Mouse (Mus musculus): Measurements from ENCODE around the gene Tedc2. TPM values are rescaled to one million over a fixed set of nuclear protein-coding genes. Genes with fewer than 3 reads are reported as not detected.

Gene Tedc2
- polyA plus RNA-seq, 1 experiment from 2014 or later: 14.7 TPM

DNA sequence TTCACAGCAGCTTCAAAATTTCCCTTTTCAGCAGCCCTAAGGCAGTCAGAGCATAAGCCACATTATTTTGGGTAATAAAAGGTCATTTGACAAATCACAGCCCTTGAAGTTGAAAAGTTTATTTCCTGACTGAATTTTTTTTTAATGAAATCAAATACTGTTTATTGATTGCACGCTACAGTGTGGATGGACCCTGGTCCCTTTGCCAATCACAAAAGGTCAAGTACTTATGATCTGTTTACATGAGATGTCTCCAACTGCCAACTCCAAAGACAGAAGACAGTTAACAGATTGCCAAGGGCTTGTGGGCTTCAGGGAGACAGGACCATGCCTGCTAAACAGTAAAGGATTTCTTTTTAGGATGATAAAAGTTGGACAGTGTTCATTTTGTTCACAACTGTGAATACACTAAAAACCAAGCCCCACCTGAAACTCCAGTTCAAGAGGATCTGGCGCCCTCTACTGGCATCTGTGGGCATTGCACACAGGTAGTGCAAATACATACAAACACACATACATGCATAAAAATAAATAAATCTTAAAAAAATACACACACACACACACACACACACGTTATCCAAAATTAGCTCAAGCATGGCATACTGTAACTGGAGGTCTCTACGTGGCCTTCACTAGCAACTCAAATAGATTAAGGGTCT lies 22.8 kb upstream of the Tedc2 start:
- H3K4me2 ChIP-seq (replicated peaks): no peak overlapping the region
- no peak overlapping the region for H3K4me3 ChIP-seq
- H3K9me3 ChIP-seq: 0 out of 2 replicates have a peak, but pooled peaks cover 13% of the 10 kb centered on the region
- no peak overlapping the region for H3K27ac ChIP-seq (replicated peaks)
- H3K36me3 ChIP-seq: peaks cover 84% of the 10 kb centered on the region
- ATAC-seq (ENCODE audit: low FRiP score, low read depth): no peak
- H3K4me1 ChIP-seq: no peaks in the 10 kb centered on the region
- no peaks in the 10 kb centered on the region for H3K27me3 ChIP-seq
- WGBS: 87% methylated on average over 4 of the region's 4 CpGs
- no peak overlapping the region for H3K9ac ChIP-seq (replicated peaks)

DNA sequence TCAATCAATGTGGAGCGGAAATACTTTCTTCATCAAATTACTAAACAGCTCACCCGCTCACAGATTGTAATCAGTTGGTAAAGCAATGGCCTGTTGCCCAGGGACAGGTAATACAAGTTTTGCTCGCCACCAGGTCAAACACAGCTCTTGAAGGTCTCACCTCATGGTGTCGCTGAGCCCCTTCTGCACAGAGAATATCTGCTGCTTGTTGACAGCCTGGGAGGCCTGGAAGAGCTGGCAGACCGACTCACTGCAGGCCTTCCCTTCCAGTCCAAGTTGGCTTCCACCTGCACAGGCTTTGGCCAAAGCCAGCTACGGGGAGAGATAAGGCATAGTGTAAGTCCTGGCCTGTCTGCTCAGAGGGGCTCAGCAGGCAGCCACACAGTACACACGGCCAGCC lies 16.3 kb upstream of the Tedc2 start:
- H3K36me3 ChIP-seq: peaks cover 96% of the 10 kb centered on the region
- 95% methylated on average over 7 of the region's 7 CpGs for WGBS

DNA sequence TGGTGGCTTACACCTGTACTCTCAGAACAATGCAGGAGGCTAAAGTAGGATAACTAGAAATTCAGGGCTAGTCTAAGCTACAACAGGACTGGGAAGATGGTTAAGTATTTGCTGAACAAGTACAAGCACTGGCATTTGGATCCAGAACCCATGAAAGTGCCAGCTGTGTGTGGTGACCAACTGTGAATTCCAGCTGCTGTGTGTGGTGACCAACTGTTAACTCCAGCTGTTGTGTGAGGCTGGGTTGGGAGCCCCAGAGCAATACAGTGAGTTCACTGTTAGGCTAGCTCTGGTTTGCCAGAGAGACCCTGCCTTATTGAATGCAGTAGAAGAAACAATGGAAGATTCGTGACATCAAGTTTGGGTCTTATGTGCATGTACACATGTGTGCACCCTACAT lies 15.8 kb upstream of the Tedc2 start:
- no peak overlapping the region for H3K27ac ChIP-seq (replicated peaks)
- no peak overlapping the region for H3K4me3 ChIP-seq
- no peak overlapping the region for H3K4me2 ChIP-seq (replicated peaks)
- H3K4me1 ChIP-seq: no peaks in the 10 kb centered on the region
- no peaks in the 10 kb centered on the region for H3K9me3 ChIP-seq
- ATAC-seq (ENCODE audit: low FRiP score, low read depth): no peak
- no peaks in the 10 kb centered on the region for H3K27me3 ChIP-seq
- H3K36me3 ChIP-seq: peaks cover 96% of the 10 kb centered on the region
- no peak overlapping the region for H3K9ac ChIP-seq (replicated peaks)
- WGBS: 90% methylated on average over 1 of the region's 1 CpGs

More for the DNA sequence above, 16.3 kb upstream of the Tedc2 start:
- Histone ChIP-seq H3K27me3 (no peaks in the 10 kb centered on the region), H3K9ac (replicated peaks) (no peak overlapping the region), H3K4me2 (replicated peaks) (no peak overlapping the region), H3K4me1 (no peaks in the 10 kb centered on the region), H3K9me3 (no peaks in the 10 kb centered on the region), H3K4me3 (no peak overlapping the region), H3K27ac (replicated peaks) (no peak overlapping the region)
- ATAC-seq (ENCODE audit: low FRiP score, low read depth): no peak

DNA sequence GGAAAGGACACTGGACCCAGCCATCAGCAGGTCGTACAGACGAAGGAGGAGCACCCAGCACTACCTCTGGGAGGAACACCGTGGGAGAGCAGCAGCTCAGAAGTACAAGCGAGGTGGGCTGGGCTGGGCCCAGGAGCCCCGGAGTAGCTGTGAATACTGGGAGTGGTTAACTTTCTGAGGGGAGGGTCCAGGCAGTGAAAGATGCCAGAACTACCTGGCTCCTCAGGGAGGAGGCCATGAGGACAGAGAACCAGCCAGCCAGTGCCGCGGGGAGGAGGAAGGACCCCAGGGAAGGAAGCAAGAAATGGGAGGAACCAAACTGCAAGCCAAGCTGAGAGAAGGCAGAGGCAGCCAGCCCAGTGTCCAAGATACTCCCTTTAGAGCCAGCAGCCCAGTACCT lies 7.3 kb upstream of the Tedc2 start:
- WGBS: 94% methylated on average over 7 of the region's 7 CpGs
- H3K27me3 ChIP-seq: no peaks in the 10 kb centered on the region
- H3K27ac ChIP-seq (replicated peaks): no peak overlapping the region
- peaks cover 94% of the 10 kb centered on the region for H3K36me3 ChIP-seq
- no peak overlapping the region for H3K4me2 ChIP-seq (replicated peaks)
- no peak for ATAC-seq (ENCODE audit: low FRiP score, low read depth)
- no peak overlapping the region for H3K4me3 ChIP-seq
- no peak overlapping the region for H3K9ac ChIP-seq (replicated peaks)
- no peaks in the 10 kb centered on the region for H3K9me3 ChIP-seq
- no peaks in the 10 kb centered on the region for H3K4me1 ChIP-seq

DNA sequence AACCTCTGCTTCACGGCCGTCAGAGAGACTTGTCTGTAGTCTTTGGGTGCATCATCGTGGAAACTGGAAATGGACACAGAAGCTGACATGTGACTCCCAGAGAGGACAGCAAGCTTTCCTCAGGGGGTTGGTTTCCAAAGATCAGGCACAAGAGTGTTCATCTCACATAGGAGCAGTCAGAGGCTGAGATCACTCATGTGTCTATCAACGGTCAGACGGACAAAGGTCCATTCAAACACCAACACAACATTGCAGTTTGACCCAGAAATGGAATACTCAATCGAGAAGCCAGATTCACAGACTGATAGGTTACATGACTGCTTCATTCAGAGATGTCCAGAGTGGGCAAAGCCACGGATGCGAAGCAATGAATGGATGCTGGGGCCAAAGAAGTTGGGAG lies 6.1 kb upstream of the Tedc2 start:
- WGBS: 91% methylated on average over 8 of the region's 8 CpGs
- no peak overlapping the region for H3K4me2 ChIP-seq (replicated peaks)
- H3K9ac ChIP-seq (replicated peaks): no peak overlapping the region
- H3K9me3 ChIP-seq: no peaks in the 10 kb centered on the region
- no peak overlapping the region for H3K4me3 ChIP-seq
- no peak overlapping the region for H3K27ac ChIP-seq (replicated peaks)
- ATAC-seq (ENCODE audit: low FRiP score, low read depth): no peak
- H3K27me3 ChIP-seq: no peaks in the 10 kb centered on the region
- H3K4me1 ChIP-seq: no peaks in the 10 kb centered on the region
- peaks cover 89% of the 10 kb centered on the region for H3K36me3 ChIP-seq

DNA sequence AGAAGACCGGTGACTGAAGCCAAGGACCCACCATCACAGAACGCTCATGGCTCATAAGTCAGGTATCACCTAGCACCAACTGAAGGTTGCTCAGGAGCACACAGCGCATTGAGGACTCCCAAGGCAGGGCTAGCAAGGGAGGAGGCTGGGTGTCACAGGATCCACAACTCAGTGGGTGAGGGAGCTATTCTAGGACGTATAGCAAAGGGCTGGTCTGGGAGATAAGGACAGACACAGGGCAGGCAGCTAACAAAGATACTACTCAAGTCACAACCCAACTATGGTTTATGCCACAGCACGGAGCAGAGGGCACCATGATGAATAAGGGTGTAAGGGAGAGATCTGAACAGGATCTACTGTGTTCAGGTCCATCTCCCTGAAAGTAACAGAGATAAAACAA lies 5.2 kb upstream of the Tedc2 start:
- 91% methylated on average over 5 of the region's 5 CpGs for WGBS

DNA sequence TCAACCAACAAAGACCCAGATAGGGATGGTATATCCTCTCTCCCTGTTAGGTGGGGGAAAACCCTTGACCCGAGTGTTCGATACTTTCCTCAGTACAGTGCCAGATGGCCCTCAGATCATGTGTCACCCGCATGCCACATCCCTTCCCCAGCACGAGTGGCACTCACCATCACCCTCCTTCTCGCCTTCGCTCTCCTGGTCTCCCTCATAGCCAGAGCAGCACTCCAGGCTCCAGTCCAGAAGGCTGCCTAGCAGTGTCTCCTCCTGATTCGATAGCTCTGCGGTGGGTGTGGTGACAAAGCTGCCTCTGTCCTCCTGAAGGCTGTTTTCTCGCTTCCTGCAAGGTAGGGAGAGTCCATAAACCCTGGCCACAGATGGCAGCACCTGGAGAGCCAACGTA lies 4.1 kb upstream of the Tedc2 start:
- Histone ChIP-seq H3K27ac (replicated peaks) (no peak overlapping the region), H3K4me3 (no peak overlapping the region), H3K36me3 (peaks cover 70% of the 10 kb centered on the region), H3K4me1 (peaks cover 9% of the 10 kb centered on the region), H3K27me3 (no peaks in the 10 kb centered on the region), H3K9ac (replicated peaks) (no peak overlapping the region), H3K4me2 (replicated peaks) (no peak overlapping the region), H3K9me3 (no peaks in the 10 kb centered on the region)
- 92% methylated on average over 10 of the region's 10 CpGs for WGBS
- ATAC-seq (ENCODE audit: low FRiP score, low read depth): no peak

More for the DNA sequence above, 5.2 kb upstream of the Tedc2 start:
- Histone ChIP-seq H3K9me3 (no peaks in the 10 kb centered on the region), H3K27me3 (no peaks in the 10 kb centered on the region), H3K4me2 (replicated peaks) (no peak overlapping the region), H3K27ac (replicated peaks) (no peak overlapping the region), H3K36me3 (peaks cover 81% of the 10 kb centered on the region), H3K9ac (replicated peaks) (no peak overlapping the region), H3K4me1 (peaks cover 3% of the 10 kb centered on the region), H3K4me3 (no peak overlapping the region)
- no peak for ATAC-seq (ENCODE audit: low FRiP score, low read depth)

DNA sequence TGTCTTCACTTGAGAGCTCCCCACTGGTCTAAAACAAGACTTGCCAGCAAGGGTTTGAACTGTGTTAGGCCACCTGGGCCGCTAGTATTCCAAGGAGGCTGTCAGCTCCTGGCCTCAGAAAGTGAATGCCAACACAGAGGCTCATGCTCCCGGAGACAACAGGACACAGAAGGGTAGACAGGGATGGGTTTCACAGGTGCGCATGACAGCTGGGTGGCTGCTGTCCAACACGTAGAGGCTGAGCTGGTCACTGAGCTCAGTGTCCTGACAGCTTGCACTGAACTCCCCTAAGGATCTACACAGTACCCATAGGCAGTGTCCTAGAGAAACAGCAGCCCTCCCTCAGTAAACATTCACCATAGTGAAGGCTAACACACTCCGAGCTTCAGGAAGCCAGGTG lies 2.9 kb upstream of the Tedc2 start:
- WGBS: 87% methylated on average over 5 of the region's 5 CpGs
- Histone ChIP-seq H3K27ac (replicated peaks) (no peak overlapping the region), H3K4me2 (replicated peaks) (no peak overlapping the region), H3K9ac (replicated peaks) (no peak overlapping the region), H3K4me1 (peaks cover 18% of the 10 kb centered on the region), H3K36me3 (peaks cover 63% of the 10 kb centered on the region), H3K9me3 (no peaks in the 10 kb centered on the region), H3K27me3 (no peaks in the 10 kb centered on the region), H3K4me3 (no peak overlapping the region)
- no peak for ATAC-seq (ENCODE audit: low FRiP score, low read depth)

DNA sequence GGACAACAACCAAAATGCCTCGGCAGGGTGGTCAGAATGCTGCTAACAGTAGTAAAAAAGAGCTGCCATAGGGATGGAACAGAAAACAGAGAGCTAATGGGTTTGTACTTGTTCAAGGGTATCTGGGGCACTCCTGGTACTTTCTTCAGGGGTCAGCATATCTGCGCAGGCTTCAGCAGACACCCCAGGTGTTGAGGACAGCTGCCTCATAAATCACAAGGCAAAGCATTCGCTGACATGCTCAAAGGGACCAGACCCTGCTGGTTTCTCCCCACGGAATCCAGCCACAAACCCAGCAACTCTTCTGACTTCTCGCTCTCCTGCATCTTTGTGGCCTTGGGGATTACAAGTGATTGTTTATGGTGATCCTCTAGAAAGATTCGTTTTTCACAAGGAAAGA lies 2.0 kb upstream of the Tedc2 start:
- Histone ChIP-seq H3K4me1 (peaks cover 21% of the 10 kb centered on the region), H3K4me3 (no peak overlapping the region), H3K4me2 (replicated peaks) (no peak overlapping the region), H3K9me3 (no peaks in the 10 kb centered on the region), H3K27me3 (no peaks in the 10 kb centered on the region), H3K9ac (replicated peaks) (no peak overlapping the region), H3K36me3 (peaks cover 60% of the 10 kb centered on the region), H3K27ac (replicated peaks) (no peak overlapping the region)
- WGBS: 85% methylated on average over 6 of the region's 6 CpGs
- no peak for ATAC-seq (ENCODE audit: low FRiP score, low read depth)

DNA sequence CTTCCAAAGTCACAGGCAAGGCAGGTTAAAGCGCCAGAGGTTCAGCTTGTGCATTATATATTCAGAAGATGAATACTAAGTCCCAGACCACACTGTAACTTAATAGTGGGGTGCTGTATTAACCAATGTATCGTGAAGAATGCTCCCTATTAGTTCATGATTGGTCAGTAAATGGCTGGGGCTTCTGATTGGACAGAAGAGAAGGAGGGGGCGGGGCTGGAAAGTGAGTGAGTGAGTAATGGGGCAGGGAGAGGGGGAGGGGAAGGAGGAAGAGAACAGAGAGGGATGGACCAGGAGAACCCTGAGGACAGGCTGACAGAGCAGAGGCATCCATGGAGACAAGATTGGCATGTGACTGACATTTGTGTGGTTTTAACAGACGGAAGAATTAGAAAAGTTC lies 3.8 kb downstream of the Tedc2 start:
- no peak for ATAC-seq (ENCODE audit: low FRiP score, low read depth)
- Histone ChIP-seq H3K4me1 (peaks cover 28% of the 10 kb centered on the region), H3K36me3 (peaks cover 38% of the 10 kb centered on the region), H3K9ac (replicated peaks) (no peak overlapping the region), H3K27ac (replicated peaks) (no peak overlapping the region), H3K4me3 (no peak overlapping the region), H3K9me3 (no peaks in the 10 kb centered on the region), H3K27me3 (peaks cover 8% of the 10 kb centered on the region; the same call in 1 of the 2 replicates), H3K4me2 (replicated peaks) (no peak overlapping the region)
- 63% methylated on average over 4 of the region's 4 CpGs for WGBS

DNA sequence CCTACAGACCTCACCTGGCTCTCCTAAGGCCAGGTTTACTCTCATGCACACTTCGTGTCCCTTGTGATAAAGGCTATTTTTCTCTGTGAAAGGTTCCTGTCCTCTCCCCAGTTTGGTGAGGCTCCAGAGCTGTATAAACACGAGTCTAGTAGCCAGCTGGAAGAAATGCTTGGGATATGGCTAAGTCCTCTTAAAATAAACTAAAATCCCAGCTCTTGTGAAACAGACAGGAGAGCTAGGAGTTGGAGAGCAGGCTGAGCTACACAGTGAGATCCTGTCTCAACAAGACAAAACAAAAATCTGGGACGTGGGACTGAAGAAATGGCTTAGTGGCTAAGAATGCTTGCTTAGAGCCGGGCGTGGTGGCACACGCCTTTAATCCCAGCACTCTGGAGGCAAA lies 7.5 kb downstream of the Tedc2 start:
- Histone ChIP-seq H3K36me3 (peaks cover 38% of the 10 kb centered on the region), H3K4me1 (peaks cover 43% of the 10 kb centered on the region), H3K9me3 (no peaks in the 10 kb centered on the region), H3K9ac (replicated peaks) (no peak overlapping the region), H3K4me2 (replicated peaks) (no peak overlapping the region), H3K27me3 (peaks cover 35% of the 10 kb centered on the region), H3K27ac (replicated peaks) (no peak overlapping the region), H3K4me3 (no peak overlapping the region)
- ATAC-seq (ENCODE audit: low FRiP score, low read depth): no peak
- 78% methylated on average over 6 of the region's 6 CpGs for WGBS

DNA sequence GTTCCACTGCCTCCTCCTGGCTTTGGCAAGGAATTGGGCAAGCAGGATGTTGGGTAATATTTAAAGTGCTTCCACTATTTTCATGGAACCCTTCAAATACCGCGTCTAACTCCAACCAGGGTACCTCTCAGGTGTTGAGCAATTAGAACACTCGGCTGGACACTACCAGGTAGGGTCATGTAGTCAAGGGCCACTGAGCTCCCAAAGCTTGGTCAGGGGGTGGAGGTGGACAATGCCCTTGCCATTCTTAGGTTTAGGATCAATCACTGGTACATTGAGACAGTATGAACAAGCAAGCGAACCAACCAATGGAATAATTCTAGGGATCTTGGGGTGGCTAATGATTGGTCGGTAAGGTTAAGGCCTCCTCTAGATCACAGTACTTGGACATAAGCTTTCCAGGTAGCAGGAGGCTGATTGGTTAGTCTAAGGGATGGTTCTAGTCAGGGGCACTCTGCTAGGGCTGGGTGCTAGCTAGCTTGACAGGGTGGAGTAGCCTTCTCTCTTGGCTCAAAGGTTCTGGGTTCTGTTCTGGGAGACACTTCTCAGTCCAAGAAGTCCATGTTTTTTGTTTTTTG lies 8.1 kb downstream of the Tedc2 start:
- Histone ChIP-seq H3K4me2 (replicated peaks) (peak overlapping the region; percentile 85), H3K4me3 (peak overlapping the region; percentile 50), H3K36me3 (peaks cover 31% of the 10 kb centered on the region), H3K27me3 (peaks cover 42% of the 10 kb centered on the region), H3K4me1 (peaks cover 49% of the 10 kb centered on the region), H3K9me3 (no peaks in the 10 kb centered on the region), H3K27ac (replicated peaks) (no peak overlapping the region), H3K9ac (replicated peaks) (no peak overlapping the region; the same call in 1 of the 2 replicates)
- WGBS: 23% methylated on average over 5 of the region's 5 CpGs
- ATAC-seq (ENCODE audit: low FRiP score, low read depth): no peak
